Mouse (Mus musculus): ENCODE measurements at regions not wholly inside any gene's neighbourhood (a gene's known extent, or its start where the extent isn't known, plus 50 kb on each side); places are given as distances from the start of the nearest gene placed in this dataset.

- no peak for DNase-seq
These were observed 341.4 kb downstream of the Insc start for GRCm38 (mm10) chr7:115084711-115085380.

GRCm38 (mm10) chr7:115086542-115087448 lies 343.3 kb downstream of the Insc start:
- DNase-seq: no peak

- no peak for DNase-seq
These were observed 349.1 kb downstream of the Insc start for GRCm38 (mm10) chr7:115092481-115093050.

GRCm38 (mm10) chr7:115106041-115106440 lies 362.5 kb downstream of the Insc start:
- no peak for DNase-seq

GRCm38 (mm10) chr7:115112282-115112681 lies 368.8 kb downstream of the Insc start:
- no peak for DNase-seq

GRCm38 (mm10) chr7:115123283-115123682 lies 379.8 kb downstream of the Insc start:
- DNase-seq: no peak

GRCm38 (mm10) chr7:115129001-115129400 lies 385.5 kb downstream of the Insc start:
- no peak for DNase-seq

GRCm38 (mm10) chr7:115131259-115131969 lies 387.9 kb downstream of the Insc start:
- no peak for DNase-seq

GRCm38 (mm10) chr7:115131970-115132551 lies 388.6 kb downstream of the Insc start:
- no peak for DNase-seq

- no peak for DNase-seq
These were observed 389.1 kb downstream of the Insc start for GRCm38 (mm10) chr7:115132595-115132994.

GRCm38 (mm10) chr7:115134926-115135575 lies 391.6 kb downstream of the Insc start:
- no peak for DNase-seq

GRCm38 (mm10) chr7:115140286-115140685 lies 396.8 kb downstream of the Insc start:
- no peak for DNase-seq

GRCm38 (mm10) chr7:115142163-115142562 lies 398.7 kb downstream of the Insc start:
- no peak for DNase-seq

GRCm38 (mm10) chr7:115144947-115145346 lies 401.5 kb downstream of the Insc start:
- no peak for DNase-seq

GRCm38 (mm10) chr7:115147352-115147977 lies 404.0 kb downstream of the Insc start:
- DNase-seq: no peak

- DNase-seq: no peak
These were observed 409.8 kb downstream of the Insc start for GRCm38 (mm10) chr7:115153291-115153690.

- no peak for DNase-seq
These were observed 410.4 kb downstream of the Insc start for GRCm38 (mm10) chr7:115153764-115154509.

- DNase-seq: no peak
These were observed 426.5 kb downstream of the Insc start for GRCm38 (mm10) chr7:115170023-115170422.

GRCm38 (mm10) chr7:115170439-115170838 lies 426.9 kb downstream of the Insc start:
- DNase-seq: peak; percentile 10

- DNase-seq: no peak
These were observed 449.0 kb downstream of the Insc start for GRCm38 (mm10) chr7:115192482-115192881.

Measured in liver (tissue).